Mouse (Mus musculus) kidney, embryonic 16.5 days (tissue): ENCODE measurements around the gene Naa40. TPM values are rescaled to one million over a fixed set of nuclear protein-coding genes. Genes with fewer than 3 reads are reported as not detected.

ENCODE experiments used
- ATAC-seq: fragments of 200-750 bp; cut with Nextera tagmentation; 2 replicates; pipeline ENCODE4 v1.8.0; 2017; ENCODE audit warnings: moderate TSS enrichment; ENCODE audit not compliant: low FRiP score, low TSS enrichment
- H3K27ac ChIP-seq: fragments of 300-500 bp; sonication (generic); 2 replicates; pipeline ENCODE4 v1.5.1; 2014; ENCODE audit warnings: low read length
- H3K27me3 ChIP-seq: fragments of 300-500 bp; sonication (generic); 2 replicates; pipeline ENCODE4 v1.6.1; 2014; ENCODE audit warnings: low read length, control low read depth, mixed read lengths; ENCODE audit not compliant: insufficient read depth
- H3K36me3 ChIP-seq: fragments of 300-500 bp; sonication (generic); 2 replicates; pipeline ENCODE4 v1.6.1; 2014; ENCODE audit warnings: low read length, control low read depth, mixed read lengths; ENCODE audit not compliant: insufficient read depth
- H3K4me1 ChIP-seq: fragments of 300-500 bp; sonication (generic); 2 replicates; pipeline ENCODE4 v1.6.1; 2014; ENCODE audit warnings: low read length, control low read depth, mixed read lengths; ENCODE audit not compliant: insufficient read depth
- H3K4me2 ChIP-seq: fragments of 300-500 bp; sonication (generic); replicated peaks from 2 replicates; pipeline ENCODE4 v1.6.1; 2014; ENCODE audit warnings: low read depth, low read length
- H3K4me3 ChIP-seq: fragments of 300-500 bp; sonication (generic); 2 replicates; pipeline ENCODE4 v1.5.1; 2014; ENCODE audit warnings: mild to moderate bottlenecking, low read length
- H3K9ac ChIP-seq: fragments of 300-500 bp; sonication (generic); replicated peaks from 2 replicates; pipeline ENCODE4 v1.6.1; 2014; ENCODE audit warnings: low read length
- H3K9me3 ChIP-seq: fragments of 300-500 bp; sonication (generic); 2 replicates; pipeline ENCODE4 v1.6.1; 2016; ENCODE audit warnings: low read length, control low read depth
- WGBS: fragments of 180-500 bp; shearing (Covaris S2); extraction: QIAGEN DNeasy Blood & Tissue Kit; methylation state at CpG from one replicate; pipeline ENCODE4 v1.1.7; 2014; 5-methylcytosine and 5-hydroxymethylcytosine counted together
- polyA plus RNA-seq: library from polyadenylated mRNA; unstranded; fragments of >200 nt; fragmentation: Nextera tagmentation; extraction: Ambion mirVana; gene quantifications from 2 replicates; pipeline ENCODE4 v1.2.1, GENCODE M21; 2015

The Naa40 gene
- polyA plus RNA-seq, 1 experiment from 2014 or later: 81.4 TPM

GRCm38 (mm10) chr19:7204898-7205297, 36.1 kb downstream of the Naa40 start:
- Histone ChIP-seq H3K9ac (peak overlapping the region; percentile 82), H3K27ac (peak overlapping the region; percentile 98), H3K27me3 (no peaks in the 10 kb centered on the region), H3K4me2 (peak overlapping the region; percentile 86), H3K4me3 (peak overlapping the region; percentile 87), H3K36me3 (peaks cover 40% of the 10 kb centered on the region), H3K9me3 (no peaks in the 10 kb centered on the region), H3K4me1 (peaks cover 25% of the 10 kb centered on the region)
- WGBS: 73% methylated on average over 2 of the region's 2 CpGs
- ATAC-seq: no peak

GRCm38 (mm10) chr19:7200427-7200826, 40.6 kb downstream of the Naa40 start:
- Histone ChIP-seq H3K9me3 (no peaks in the 10 kb centered on the region), H3K9ac (no peak overlapping the region), H3K27ac (no peak overlapping the region), H3K4me3 (no peak overlapping the region), H3K4me1 (peaks cover 35% of the 10 kb centered on the region), H3K4me2 (no peak overlapping the region), H3K27me3 (no peaks in the 10 kb centered on the region), H3K36me3 (peaks cover 64% of the 10 kb centered on the region)
- ATAC-seq: no peak
- WGBS: 53% methylated on average over 1 of the region's 1 CpGs

GRCm38 (mm10) chr19:7199089-7199488, 41.9 kb downstream of the Naa40 start:
- peaks cover 61% of the 10 kb centered on the region for H3K36me3 ChIP-seq
- H3K27ac ChIP-seq: no peak overlapping the region
- H3K4me1 ChIP-seq: peaks cover 22% of the 10 kb centered on the region
- ATAC-seq: no peak
- 87% methylated on average over 13 of the region's 13 CpGs for WGBS
- no peaks in the 10 kb centered on the region for H3K27me3 ChIP-seq
- H3K9ac ChIP-seq: no peak overlapping the region
- H3K9me3 ChIP-seq: no peaks in the 10 kb centered on the region
- no peak overlapping the region for H3K4me2 ChIP-seq
- no peak overlapping the region for H3K4me3 ChIP-seq

- H3K4me2 ChIP-seq: no peak overlapping the region
- 79% methylated on average over 9 of the region's 9 CpGs for WGBS
- H3K27ac ChIP-seq: no peak overlapping the region
- H3K4me3 ChIP-seq: no peak overlapping the region
- H3K9ac ChIP-seq: no peak overlapping the region
- peak; percentile 31 for ATAC-seq
- H3K27me3 ChIP-seq: no peaks in the 10 kb centered on the region
- H3K36me3 ChIP-seq: peaks cover 45% of the 10 kb centered on the region
- H3K4me1 ChIP-seq: peaks cover 27% of the 10 kb centered on the region
- no peaks in the 10 kb centered on the region for H3K9me3 ChIP-seq
These were observed 43.5 kb downstream of the Naa40 start for GRCm38 (mm10) chr19:7197445-7197844.

- Histone ChIP-seq H3K4me1 (peaks cover 33% of the 10 kb centered on the region), H3K4me2 (no peak overlapping the region), H3K9me3 (no peaks in the 10 kb centered on the region), H3K27ac (no peak overlapping the region), H3K36me3 (peaks cover 42% of the 10 kb centered on the region), H3K4me3 (no peak overlapping the region), H3K27me3 (no peaks in the 10 kb centered on the region), H3K9ac (no peak overlapping the region)
- ATAC-seq: peak; percentile 54
- 12% methylated on average over 17 of the region's 17 CpGs for WGBS
These were observed 44.2 kb downstream of the Naa40 start for GRCm38 (mm10) chr19:7196741-7197270.

GRCm38 (mm10) chr19:7195900-7196728, 44.9 kb downstream of the Naa40 start:
- no peak for ATAC-seq
- peaks cover 40% of the 10 kb centered on the region for H3K4me1 ChIP-seq
- H3K27me3 ChIP-seq: no peaks in the 10 kb centered on the region
- H3K9me3 ChIP-seq: no peaks in the 10 kb centered on the region
- H3K9ac ChIP-seq: peak overlapping the region; percentile 36; the same call in 1 of the 2 replicates
- no peak overlapping the region for H3K4me2 ChIP-seq
- H3K4me3 ChIP-seq: no peak overlapping the region
- WGBS: 13% methylated on average over 33 of the region's 33 CpGs
- no peak overlapping the region for H3K27ac ChIP-seq
- H3K36me3 ChIP-seq: peaks cover 36% of the 10 kb centered on the region

- H3K4me2 ChIP-seq: 0 out of 2 replicates have a peak overlapping the region, but pooled peaks have one; percentile 3
- peaks cover 47% of the 10 kb centered on the region for H3K4me1 ChIP-seq
- H3K27ac ChIP-seq: peak overlapping the region; percentile 85
- peaks cover 1% of the 10 kb centered on the region; the same call in 1 of the 2 replicates for H3K36me3 ChIP-seq
- whole genome bisulfite sequencing: 39% methylated on average over 2 of the region's 2 CpGs
- no peaks in the 10 kb centered on the region; the same call in 1 of the 2 replicates for H3K27me3 ChIP-seq
- peak overlapping the region; percentile 56 for H3K9ac ChIP-seq
- no peaks in the 10 kb centered on the region for H3K9me3 ChIP-seq
- no peak overlapping the region for H3K4me3 ChIP-seq
- no peak for ATAC-seq
These were observed 48.4 kb downstream of the Naa40 start for GRCm38 (mm10) chr19:7192561-7192967.

GRCm38 (mm10) chr19:7191639-7192038, 49.3 kb downstream of the Naa40 start:
- Histone ChIP-seq H3K36me3 (no peaks in the 10 kb centered on the region), H3K27me3 (no peaks in the 10 kb centered on the region; the same call in 1 of the 2 replicates), H3K4me3 (no peak overlapping the region), H3K9ac (no peak overlapping the region), H3K4me2 (no peak overlapping the region), H3K9me3 (no peaks in the 10 kb centered on the region), H3K4me1 (peaks cover 46% of the 10 kb centered on the region), H3K27ac (peak overlapping the region; percentile 85)
- ATAC-seq: peak; percentile 86
- 38% methylated on average over 6 of the region's 6 CpGs for WGBS

- Histone ChIP-seq H3K4me3 (no peak overlapping the region), H3K9me3 (no peaks in the 10 kb centered on the region), H3K4me1 (peaks cover 47% of the 10 kb centered on the region), H3K27me3 (no peaks in the 10 kb centered on the region; the same call in 1 of the 2 replicates), H3K27ac (peak overlapping the region; percentile 69), H3K36me3 (no peaks in the 10 kb centered on the region), H3K9ac (no peak overlapping the region), H3K4me2 (no peak overlapping the region)
- WGBS: 47% methylated on average over 5 of the region's 5 CpGs
- no peak for ATAC-seq
These were observed 50.0 kb downstream of the Naa40 start for GRCm38 (mm10) chr19:7190986-7191385.

GRCm38 (mm10) chr19:7189026-7189425, 52.0 kb downstream of the Naa40 start:
- Histone ChIP-seq H3K4me1 (peaks cover 55% of the 10 kb centered on the region), H3K4me2 (no peak overlapping the region), H3K9me3 (no peaks in the 10 kb centered on the region), H3K27me3 (peaks cover 2% of the 10 kb centered on the region; the same call in 1 of the 2 replicates), H3K9ac (no peak overlapping the region), H3K4me3 (no peak overlapping the region), H3K27ac (no peak overlapping the region), H3K36me3 (no peaks in the 10 kb centered on the region)
- no peak for ATAC-seq
- WGBS: 87% methylated on average over 4 of the region's 4 CpGs
